Mouse (Mus musculus) testis, adult 2 months (tissue): ENCODE data around the gene Vkorc1.

Experiments
- CTCF ChIP-seq: fragments of 200-500 bp; IDR thresholded peaks from 2 replicates; pipeline ENCODE4 v1.5.1; 2012; ENCODE audit warnings: low read depth, mild to moderate bottlenecking, inconsistent platforms, low read length, moderate library complexity; ENCODE audit not compliant: control insufficient read depth, insufficient read depth, insufficient replicate concordance
- POLR2A ChIP-seq: fragments of 200-500 bp; IDR thresholded peaks from 2 replicates; pipeline ENCODE4 v1.6.1; 2012; ENCODE audit warnings: low read depth, mild to moderate bottlenecking, inconsistent platforms, low read length, moderate library complexity; ENCODE audit not compliant: control insufficient read depth

- TF ChIP-seq CTCF (no peak), POLR2A (no peak)
Measured at GRCm38 (mm10) chr7:127897542-127897941, 2.1 kb upstream of the Vkorc1 start.
